Mouse (Mus musculus): Measurements from ENCODE around the gene Gm20388. TPM values are rescaled to one million over a fixed set of nuclear protein-coding genes. Genes with fewer than 3 reads are reported as not detected.

Gene Gm20388
- total RNA-seq, 2 experiments from 2014 or later: 4.4 to 7.8 TPM

DNA sequence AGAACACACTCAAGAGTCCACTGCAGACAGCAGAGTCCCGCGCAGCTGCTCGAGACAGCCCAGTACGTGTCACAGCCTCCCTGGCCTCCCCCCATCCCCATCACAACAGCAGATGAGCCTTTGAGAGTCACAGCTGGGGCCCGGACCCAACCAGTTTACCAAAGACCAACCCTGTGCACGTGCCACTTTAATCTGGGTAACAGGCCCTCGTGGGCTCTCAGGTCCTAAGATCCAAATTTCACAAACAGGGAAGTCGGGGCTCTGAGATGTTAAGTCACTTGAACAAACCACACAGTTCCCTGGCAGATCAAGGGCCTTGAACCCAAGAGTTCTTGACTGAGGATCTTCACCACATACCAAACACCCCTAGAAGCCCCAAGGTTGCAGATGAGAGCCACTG lies 2010.9 kb downstream of the Gm20388 start:
- DNase-seq (ENCODE audit: low spot score in 2 of 2): no peak

DNA sequence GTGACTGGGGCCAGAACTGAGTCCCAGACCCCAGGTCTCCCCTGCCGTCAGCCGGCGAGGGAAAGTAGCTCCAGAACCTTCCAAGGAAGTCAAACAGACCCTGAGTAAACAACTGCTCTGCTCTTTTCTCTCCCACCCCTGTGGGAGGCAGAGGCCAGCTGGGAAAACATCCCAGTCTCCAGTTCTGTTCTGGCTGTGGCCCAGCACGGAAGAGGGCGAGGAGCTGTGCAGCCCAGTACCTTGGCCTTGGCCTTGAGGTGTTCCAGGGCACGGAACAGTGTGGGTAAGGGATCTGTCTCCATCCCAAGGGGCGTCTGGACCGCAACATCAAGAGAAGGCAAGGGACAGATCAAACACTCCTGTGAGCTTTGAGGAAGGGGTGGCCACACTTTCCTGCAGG lies 2011.5 kb downstream of the Gm20388 start:
- no peak for DNase-seq (ENCODE audit: low spot score in 2 of 2)

DNA sequence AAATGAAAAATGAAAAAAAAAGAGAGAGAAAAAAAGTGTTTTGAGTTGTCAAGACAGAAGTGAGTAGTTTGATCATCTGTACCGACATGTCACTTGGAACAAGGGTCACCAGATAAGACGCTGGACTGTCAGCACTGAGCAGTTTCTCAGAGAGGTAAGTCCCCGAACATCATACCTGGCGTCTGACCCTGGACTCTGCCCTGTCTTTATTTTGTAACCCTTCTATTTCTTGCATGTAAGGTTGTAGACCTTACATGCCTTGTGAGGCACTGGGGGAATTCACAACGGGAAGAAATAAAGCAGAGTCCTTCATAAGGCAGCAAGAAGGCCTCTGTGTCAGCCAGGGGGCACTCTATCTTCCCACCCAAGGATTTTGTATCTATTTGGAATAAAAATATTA lies 2014.0 kb downstream of the Gm20388 start:
- no peak for DNase-seq (ENCODE audit: low spot score in 2 of 2)

DNA sequence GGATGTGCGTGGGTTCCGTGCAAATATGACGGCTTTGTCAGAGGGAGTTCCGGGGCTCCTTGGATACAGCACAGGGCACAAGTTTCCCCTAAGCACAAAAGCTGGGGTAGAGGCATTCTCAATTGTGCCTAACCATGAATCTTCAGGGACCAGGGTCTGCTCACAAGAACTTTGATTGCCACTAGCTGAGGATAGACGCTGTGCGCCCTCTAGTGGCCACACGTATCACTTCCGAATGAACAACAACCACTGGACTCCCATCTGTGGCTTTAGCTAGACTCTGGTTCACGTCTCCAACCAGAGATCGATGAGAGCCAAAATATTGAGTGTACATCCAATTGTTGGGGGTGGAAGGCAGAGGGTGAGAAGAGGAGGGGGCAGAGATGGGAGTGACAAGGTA lies 2015.0 kb downstream of the Gm20388 start:
- DNase-seq (ENCODE audit: low spot score in 2 of 2): peak; percentile 82 to 87

DNA sequence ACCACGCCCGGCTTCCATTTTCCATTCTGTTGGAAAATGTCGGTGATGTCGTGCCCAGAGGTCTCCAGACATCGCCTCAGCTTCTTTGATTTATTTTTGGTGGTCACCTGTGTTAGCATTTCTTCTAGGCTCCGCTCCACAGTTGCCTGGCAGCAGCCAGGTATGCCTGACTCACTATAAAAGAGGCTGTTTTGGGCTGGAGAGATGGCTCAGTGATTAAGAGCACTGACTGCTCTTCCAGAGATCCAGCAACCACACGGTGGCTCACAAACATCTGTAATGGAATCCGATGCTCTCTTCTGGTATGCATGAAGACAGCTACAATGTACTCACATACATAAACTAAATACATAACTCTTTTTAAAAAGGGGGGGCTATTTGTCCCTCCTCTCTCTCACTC lies 2015.6 kb downstream of the Gm20388 start:
- no peak for DNase-seq (ENCODE audit: low spot score in 2 of 2)

DNA sequence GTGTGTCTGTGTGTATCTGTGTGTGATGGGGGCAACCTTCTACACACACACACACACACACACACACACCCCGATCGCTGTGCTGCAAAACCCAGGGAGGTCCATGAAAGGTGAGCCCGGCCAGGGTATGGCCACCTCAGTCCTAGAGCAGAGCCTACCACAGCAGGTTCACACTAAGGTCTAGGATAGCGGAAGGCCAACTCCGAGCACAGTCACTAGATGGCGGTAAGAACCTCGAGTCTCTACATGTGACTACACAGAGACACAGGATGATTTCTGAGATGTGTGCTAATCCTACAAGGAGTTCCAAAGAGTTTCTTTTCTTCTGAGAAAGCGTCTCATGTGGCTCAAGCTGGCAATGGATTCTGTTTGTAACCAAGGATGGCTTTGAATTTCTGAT lies 2016.7 kb downstream of the Gm20388 start:
- no peak for DNase-seq (ENCODE audit: low spot score in 2 of 2)

DNA sequence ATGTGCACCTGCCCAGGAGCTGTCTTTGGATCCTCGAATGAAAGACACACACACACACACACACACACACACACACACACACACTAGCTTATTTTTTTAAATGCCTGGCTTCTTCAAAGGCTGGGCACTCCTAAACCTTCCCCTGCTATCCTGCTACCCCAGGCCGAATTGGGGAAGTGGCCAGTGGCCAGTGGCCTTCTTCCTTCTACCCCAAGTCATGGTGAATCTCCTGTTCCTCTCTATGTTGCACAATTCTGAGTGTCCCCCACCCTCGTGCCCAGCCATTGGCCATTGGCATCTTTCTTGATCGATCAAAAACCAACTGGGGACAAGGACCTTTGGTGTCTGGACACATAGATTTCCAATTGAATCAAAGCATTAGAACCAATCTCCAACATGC lies 2019.4 kb downstream of the Gm20388 start:
- no peak for DNase-seq (ENCODE audit: low spot score in 2 of 2)

DNA sequence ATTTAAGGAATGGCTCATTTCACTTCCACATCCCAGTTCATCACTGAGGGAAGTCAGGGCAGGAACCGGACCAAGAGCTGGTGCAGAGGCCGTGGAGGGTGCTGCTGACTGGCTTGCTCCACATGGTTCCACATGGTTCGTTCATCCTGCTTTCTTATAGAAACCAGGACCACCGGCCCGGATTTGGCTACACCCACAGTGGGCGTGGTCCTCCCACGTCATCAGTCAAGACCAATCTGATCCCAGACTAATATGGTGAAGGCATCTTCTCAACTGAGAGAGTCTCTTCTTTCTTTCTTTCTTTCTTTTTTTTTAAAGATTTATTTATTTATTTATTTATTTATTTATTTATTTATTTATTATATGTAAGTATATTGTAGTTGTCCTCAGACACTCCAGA lies 2020.9 kb downstream of the Gm20388 start:
- DNase-seq (ENCODE audit: low spot score in 2 of 2): no peak

DNA sequence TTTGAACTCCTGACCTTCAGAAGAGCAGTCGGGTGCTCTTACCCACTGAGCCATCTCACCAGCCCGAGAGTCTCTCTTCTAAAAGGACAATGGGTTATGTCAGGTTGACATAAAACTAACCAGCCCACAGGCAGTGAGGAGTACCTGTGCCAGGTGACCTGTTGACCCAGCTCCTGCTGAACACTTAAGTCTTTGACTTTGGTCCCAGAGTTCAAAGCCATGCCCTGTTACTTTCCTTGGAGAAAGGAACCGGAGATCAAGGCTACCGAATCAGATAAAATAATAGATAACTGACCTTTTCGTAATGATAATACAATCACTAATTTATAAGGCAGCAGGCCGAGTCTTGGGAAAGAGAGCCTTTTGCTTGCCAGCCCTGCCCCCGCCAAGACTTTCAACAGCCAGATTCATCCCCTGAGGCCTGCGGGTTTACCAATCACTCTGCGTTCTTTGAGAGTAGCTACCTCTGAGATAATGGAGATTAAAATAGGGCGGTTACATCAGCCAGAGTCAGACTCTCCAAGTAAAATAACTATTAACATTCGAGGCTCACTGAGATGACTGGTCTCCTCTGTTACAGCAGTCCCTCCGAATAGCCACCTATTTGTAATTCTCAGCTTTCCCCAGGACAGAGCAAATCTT lies 2021.5 kb downstream of the Gm20388 start:
- no peak for DNase-seq (ENCODE audit: low spot score in 2 of 2)

DNA sequence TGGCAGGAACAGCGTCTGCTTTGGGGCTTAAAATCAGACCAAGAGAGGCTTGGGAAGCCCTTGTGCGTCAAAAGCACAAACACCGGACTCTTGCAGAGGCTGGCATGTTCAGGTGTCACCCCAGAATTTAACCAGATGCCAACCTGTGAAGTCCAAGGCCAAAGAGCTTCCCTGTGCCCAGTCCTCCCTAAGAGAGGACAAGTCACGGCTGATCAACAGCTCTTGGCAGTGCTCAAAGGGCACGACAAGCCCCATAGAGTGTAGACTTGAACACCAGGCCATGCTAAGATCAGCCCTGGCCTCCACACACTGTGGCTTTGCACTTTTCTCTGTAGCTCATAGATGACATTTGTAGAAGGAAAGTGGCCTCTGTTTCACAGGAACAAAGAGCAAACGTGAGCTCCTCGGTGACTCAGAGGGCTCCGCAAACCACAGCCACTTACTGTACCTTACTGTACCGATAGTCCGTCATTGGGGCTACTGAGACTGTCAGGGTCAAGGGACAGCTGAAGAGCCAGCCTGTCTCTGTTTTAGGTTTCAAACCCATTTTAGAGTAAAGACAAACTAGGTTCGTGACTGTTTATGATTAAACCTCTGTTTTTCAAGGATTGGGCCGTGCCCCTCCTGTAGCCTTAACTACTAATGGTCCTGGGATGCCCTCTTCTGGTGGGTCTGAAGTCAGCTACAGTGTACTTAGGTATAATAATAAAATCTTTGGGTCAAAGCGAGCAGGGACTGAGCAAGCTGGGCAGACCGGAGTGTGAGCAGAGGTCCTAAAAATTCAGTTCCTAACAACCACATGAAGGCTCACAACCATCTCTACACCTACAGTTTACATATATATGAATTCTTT lies 2022.3 kb downstream of the Gm20388 start:
- DNase-seq (ENCODE audit: low spot score in 2 of 2): no peak

DNA sequence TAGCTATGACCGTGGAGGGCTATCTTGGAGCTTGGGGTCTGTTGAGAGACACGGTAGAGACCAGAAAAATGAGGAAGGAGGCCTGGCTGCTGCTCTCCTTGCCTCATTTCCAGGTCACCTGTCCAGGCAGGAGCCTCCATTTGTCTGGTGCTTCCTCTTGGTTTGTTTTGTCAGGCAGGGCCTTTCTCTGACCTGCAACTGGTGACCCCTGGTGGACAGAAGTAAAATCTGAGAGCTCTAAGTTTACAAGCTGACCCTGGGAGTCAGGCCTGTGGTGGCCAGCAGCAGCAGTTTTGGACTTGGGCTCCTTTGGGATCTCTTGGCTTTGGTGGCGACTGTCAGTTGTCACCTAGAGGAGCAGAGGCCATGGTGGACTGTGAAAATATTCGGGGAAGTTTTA lies 2023.9 kb downstream of the Gm20388 start:
- peak in 1 of 2 experiments; percentile 12 for DNase-seq (ENCODE audit: low spot score in 2 of 2)

DNA sequence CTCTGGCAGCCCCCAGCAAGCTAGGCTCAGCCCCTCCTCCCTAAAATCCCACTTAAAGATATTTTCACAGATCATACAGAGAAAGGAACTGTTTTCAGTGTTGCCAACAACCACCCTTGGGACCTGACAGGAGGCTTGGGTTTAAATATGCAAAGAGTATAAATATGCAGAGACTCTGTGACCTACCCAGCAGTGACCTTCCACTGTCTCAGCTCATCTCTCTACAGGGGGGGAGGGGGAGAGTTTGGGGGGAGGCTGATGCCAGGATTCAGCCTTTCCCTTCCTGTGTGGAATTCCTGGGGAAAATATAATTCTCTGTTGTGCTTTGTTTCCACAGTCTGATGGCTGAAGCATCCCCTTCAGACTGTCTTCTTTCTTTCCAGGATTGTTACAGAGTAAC lies 2024.3 kb downstream of the Gm20388 start:
- DNase-seq (ENCODE audit: low spot score in 2 of 2): no peak

DNA sequence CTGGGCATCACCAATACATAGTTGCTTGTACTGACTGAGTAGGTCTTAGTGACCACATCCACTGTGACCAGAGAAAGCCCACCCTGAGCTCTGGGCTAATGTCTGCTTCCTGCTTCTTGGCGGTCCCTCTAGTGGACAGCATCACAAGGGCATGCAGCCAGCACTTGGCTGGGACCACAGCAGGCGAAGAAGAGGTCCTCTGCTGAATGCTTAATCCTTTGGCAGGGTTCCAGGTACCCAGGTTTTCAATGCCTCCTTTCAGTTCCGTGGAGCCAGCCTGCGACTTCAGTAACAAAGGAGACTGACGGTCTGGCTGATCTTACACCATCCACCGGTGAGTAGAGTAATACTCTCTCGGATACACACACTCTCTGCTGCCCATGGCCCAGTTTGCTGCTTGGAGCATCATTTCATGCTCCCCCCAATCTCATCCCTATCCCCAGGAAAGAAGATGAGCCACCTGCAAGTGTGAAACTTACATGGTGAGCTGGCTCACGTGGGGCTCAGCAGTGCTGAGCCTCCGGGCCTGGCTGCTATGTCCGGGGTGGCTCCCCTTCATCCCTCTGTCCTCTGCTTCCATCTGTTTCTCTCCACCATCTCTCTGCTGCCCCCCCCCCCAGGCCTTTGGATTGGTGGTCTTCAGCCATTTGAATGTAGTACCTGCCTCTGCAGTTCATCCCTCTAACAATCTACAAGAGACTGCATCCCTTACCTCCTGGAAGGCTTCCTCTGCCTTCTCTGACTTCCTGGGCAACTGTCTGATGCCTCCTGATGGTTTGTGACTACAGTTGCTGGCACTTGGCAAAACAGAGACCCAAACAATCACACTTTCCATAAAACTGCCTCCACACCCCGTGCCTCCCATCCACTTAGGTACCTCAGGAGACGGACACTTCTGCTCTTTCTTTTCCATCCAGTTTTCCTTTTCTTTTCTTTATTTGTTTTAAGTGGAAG lies 2025.0 kb downstream of the Gm20388 start:
- DNase-seq (ENCODE audit: low spot score in 2 of 2): peak; percentile 48 to 57

DNA sequence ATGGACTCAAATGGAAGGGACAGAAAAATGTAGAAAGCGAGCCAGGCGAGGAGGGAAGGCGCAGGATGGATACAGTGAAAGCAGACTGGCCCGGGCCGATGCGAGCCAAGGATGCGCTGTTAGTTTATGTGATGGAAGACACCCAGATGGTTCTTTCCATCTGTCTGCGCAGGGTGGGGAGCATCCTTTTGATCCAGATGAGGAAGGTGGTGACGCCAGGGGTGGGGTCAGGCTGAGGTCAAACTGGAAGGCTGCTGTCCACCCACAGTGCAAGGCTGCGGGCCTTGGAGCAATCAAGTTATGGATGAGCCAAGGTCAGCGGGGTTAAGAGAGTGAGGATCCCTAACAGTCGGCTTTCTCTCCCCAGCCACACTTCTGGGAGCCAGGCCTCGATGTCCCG lies 2025.8 kb downstream of the Gm20388 start:
- no peak for DNase-seq (ENCODE audit: low spot score in 2 of 2)

DNA sequence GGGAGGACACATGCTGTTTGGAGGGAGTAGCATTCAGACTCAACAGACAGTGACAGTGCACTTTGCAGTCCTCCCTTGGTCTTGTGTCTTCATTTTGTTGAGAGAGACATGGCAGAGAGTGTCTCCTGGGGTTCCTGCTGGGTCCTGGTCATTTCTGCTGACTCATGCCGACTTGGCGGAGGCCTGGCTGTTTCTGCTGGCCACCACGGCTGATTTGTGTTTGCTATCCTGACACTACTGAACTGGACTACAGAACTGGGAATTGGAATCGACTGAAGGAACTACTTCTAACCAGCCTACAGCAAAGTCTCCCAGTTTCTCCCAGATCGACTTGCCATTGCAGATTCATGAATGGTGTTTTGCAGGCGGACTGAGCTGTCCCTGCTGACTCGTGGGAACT lies 2028.1 kb downstream of the Gm20388 start:
- DNase-seq (ENCODE audit: low spot score in 2 of 2): no peak

DNA sequence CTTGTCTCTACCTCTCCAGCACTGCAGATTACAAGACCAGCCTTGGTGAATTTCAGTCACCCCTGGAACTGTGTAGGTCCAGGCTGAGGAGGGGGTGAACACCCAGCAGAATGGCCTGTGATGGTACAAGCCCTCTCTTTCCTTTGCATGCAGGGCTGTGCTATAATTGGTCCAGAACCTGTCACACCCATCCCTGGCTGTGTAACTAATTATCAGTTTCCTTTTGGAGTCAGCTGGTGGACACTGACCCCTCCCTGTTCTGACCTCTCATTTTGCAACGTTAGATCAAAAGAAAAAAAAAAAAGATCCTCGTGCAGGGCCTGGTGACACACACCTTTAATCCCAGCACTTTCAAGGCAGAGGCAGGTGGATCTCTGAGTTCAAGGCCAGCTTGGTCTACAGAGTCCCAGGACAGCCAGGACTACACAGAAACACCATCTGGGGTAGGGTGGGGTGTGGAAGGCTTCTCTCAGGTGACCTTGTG lies 2032.5 kb downstream of the Gm20388 start:
- DNase-seq (ENCODE audit: low spot score in 2 of 2): no peak

DNA sequence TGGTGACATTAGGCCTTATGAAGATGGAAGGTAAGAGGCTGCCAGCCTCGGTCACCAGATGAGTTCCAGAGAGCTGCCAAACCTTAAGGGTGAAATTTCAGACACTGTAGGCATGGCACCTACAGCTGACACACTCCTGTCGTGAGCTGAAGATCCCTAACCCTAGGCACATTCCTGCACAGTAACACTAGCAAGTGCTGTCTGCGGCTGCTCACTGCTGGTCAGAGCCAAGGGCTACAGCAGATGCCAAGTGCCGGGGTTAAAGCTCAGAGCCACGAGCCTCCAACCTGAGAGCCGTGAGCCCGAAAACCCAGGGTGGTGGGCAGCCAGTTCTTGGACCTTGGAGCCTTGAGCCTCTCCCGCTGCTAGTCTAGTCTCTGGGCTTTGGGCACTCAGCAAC lies 2033.1 kb downstream of the Gm20388 start:
- no peak for DNase-seq (ENCODE audit: low spot score in 2 of 2)

DNA sequence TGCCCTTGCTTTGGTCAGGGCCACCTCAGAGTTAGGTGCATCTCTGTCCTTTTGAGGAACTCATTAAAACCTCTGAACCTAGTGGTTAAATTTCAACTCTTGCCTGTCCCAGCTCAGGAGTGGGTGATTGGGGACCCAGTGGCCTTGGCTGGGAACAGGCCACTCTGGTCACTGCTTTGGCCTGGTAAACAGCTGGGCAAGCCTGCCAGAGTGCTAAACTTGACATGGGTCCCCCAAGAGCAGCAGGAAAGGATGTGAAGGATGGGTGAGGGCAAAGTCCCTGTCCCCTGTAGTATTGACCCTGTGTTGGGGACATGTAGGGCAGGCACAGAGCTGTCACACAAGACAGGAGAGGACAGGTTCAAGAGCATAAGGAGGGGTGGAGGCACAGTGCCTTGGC lies 2034.2 kb downstream of the Gm20388 start, which contains the start of gene Car5a:
Gene Car5a, minus strand, starts transcription at position 74 of the 400 bp plus-strand sequence.
- no peak for DNase-seq (ENCODE audit: low spot score in 2 of 2)

DNA sequence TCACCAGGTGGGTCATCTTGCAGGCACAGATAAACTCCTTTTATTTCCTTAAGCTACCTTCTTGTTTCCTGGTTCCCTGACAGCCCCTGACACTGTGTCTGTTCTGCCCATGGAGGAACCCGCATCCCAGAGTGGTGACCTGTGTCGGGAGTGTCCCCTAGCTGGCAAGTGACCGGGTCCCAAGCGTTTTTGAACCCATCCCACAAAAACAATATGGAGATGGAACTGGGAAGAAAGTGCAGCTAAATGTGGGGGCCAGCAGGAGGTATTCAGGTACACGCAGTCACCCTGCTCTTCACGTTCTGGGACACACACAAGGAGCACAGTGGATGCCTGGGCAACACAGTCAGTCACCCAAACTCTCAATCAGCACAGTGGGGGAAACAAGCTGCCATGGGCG lies 2035.7 kb downstream of the Gm20388 start:
- no peak for DNase-seq (ENCODE audit: low spot score in 2 of 2)

DNA sequence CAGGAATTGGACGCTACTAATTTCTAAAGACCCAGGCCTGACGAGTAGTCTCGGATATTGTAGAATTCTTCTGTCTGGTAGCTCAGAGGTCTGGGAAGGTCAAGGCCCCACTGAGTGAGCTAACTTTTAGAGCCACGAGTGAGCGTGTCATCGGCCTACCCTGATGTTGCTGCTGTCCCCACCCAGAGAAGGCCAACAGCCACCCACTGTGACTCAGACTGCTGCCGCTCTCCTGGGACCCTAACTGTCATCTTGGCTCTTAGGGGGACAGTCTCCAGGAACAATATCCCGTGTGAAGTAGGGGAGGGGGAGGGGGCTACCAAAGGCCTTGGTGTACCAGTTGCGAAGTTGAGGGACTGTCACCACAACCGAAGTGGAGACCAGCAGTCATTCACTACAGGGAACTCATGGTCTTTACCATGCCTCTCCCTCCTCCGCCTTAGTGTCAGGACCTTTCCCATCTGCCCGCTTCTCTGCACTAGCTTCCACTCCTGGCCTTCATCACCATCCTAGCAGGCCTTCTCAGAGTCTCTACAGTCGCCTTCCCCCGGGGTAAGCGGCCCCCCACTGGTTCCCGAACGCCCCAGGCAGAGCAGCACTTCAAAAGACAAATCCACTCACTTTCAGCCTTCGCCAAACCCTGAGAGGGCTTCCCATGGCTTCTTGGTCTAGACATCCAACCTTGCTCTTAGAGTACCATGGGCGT lies 2036.6 kb downstream of the Gm20388 start:
- no peak for DNase-seq (ENCODE audit: low spot score in 2 of 2)

DNA sequence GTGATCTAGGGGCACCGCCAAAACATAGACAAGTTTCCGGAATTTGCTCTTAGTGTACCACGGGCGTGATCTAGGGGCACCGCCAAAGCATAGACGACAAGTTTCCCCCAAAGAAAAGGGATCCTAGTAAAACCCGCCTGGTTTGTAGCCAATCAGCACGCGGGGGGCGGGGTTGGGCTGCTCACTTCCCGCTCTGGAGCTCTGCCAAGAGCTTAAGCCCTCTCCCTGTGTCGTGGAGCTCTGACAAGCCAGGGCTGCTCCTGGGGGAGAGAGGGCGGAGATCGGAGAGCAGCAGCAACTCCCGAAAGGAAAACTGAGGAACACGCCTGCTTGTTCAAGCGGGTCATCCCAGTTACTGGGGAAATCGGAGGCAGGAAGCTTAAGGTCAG lies 2037.1 kb downstream of the Gm20388 start:
- DNase-seq (ENCODE audit: low spot score in 2 of 2): peak; percentile 42 to 58
